Mouse (Mus musculus): Measurements from ENCODE around the gene Rhebl1. TPM values are rescaled to one million over a fixed set of nuclear protein-coding genes. Genes with fewer than 3 reads are reported as not detected.
"Not testable (repeated sequence)": the region's sequence is repeated elsewhere in the genome, so short reads cannot be mapped to it uniquely, and the experiment has no call there.

Rhebl1 gene
- 5.9 and 6.7 TPM in 2 replicates for polyA plus RNA-seq (2015; fragmentation: Nextera tagmentation; extraction: Ambion mirVana)

- no peaks in the 10 kb centered on the region for H3K36me3 ChIP-seq
- peak within 1 kb of the TSS; percentile 55 for H3K4me3 ChIP-seq
- 0 out of 2 replicates have a peak, but pooled peaks have one; percentile 10 for ATAC-seq (replicated peaks; ENCODE audit: insufficient number of reproducible peaks, insufficient read depth, low FRiP score, low read depth)
- H3K27ac ChIP-seq: no peak within 1 kb of the TSS
- peak within 1 kb of the TSS; percentile 51 for H3K9ac ChIP-seq
- no peaks in the 10 kb centered on the region for H3K9me3 ChIP-seq (replicated peaks)
- peaks cover 65% of the 10 kb centered on the region for H3K27me3 ChIP-seq
- H3K4me1 ChIP-seq (replicated peaks): peaks cover 57% of the 10 kb centered on the region
- under 1% methylated on average over 77 of the region's 77 CpGs for WGBS
- H3K4me2 ChIP-seq: peak within 1 kb of the TSS; percentile 95
Observed at GRCm38 (mm10) chr15:98893940-98894745, at the start of gene Rhebl1. Gene Rhebl1 (minus strand): TSS chr15:98894540.

DNA sequence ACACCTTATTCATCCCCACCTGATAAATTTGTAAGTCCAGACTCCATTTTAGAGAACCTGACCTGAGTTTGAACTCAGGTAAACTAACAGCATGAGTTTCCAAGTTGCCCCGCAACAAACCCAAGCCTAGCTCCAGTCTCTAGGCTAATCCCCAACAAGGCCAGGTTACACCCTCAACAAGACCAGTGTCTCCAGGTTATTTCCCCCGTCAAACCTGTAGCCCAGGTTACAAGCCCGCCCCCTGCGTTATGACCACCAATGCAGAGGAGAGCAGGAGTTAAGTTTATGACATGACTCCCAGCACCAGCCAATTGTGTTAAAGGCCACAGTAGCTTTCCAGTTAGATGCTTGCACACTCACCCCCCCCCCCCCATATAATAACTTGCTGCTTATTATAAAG lies 48.8 kb upstream of the Rhebl1 start:
- ATAC-seq (replicated peaks; ENCODE audit: insufficient number of reproducible peaks, insufficient read depth, low FRiP score, low read depth): no peak
- H3K4me3 ChIP-seq: no peak overlapping the region
- no peak overlapping the region for H3K4me2 ChIP-seq
- no peak overlapping the region for H3K27ac ChIP-seq
- no peak overlapping the region for H3K9ac ChIP-seq
- no peaks in the 10 kb centered on the region for H3K27me3 ChIP-seq
- 0 out of 2 replicates have a peak, but pooled peaks cover 3% of the 10 kb centered on the region for H3K4me1 ChIP-seq (replicated peaks)
- no peaks in the 10 kb centered on the region for H3K9me3 ChIP-seq (replicated peaks)
- WGBS: 71% methylated on average over 4 of the region's 4 CpGs
- H3K36me3 ChIP-seq: no peaks in the 10 kb centered on the region

GRCm38 (mm10) chr15:98942081-98942480 lies 47.7 kb upstream of the Rhebl1 start:
- no peak for ATAC-seq (replicated peaks; ENCODE audit: insufficient number of reproducible peaks, insufficient read depth, low FRiP score, low read depth)
- no peaks in the 10 kb centered on the region for H3K36me3 ChIP-seq
- H3K4me3 ChIP-seq: no peak overlapping the region
- H3K27me3 ChIP-seq: no peaks in the 10 kb centered on the region
- H3K9ac ChIP-seq: no peak overlapping the region
- H3K4me2 ChIP-seq: no peak overlapping the region
- H3K9me3 ChIP-seq (replicated peaks): no peaks in the 10 kb centered on the region
- whole genome bisulfite sequencing: 66% methylated on average over 4 of the region's 4 CpGs
- H3K4me1 ChIP-seq (replicated peaks): 0 out of 2 replicates have a peak, but pooled peaks cover 3% of the 10 kb centered on the region
- H3K27ac ChIP-seq: no peak overlapping the region

DNA sequence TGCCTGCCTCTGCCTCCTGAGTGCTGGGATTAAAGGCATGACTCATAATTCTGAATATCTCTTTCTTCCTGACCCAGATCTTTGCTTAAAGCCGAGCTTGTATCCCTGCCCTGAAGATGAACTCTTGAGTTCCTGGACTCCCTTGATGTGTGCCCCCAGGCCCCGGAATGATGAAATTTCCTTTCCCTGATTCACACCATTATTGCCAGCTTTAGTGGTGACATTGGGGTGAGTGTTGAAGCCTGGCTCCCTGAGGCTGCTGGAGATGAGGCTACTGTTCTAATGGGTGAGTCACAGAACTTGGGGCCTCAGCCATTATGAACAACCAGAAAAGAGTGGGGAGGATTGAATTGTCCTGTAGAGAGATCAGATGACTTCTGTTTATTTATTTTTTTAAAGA lies 47.2 kb upstream of the Rhebl1 start:
- H3K4me1 ChIP-seq (replicated peaks): 0 out of 2 replicates have a peak, but pooled peaks cover 3% of the 10 kb centered on the region
- H3K27ac ChIP-seq: no peak overlapping the region
- WGBS: 70% methylated on average over 2 of the region's 2 CpGs
- no peak overlapping the region for H3K4me3 ChIP-seq
- H3K4me2 ChIP-seq: no peak overlapping the region
- H3K36me3 ChIP-seq: no peaks in the 10 kb centered on the region
- H3K27me3 ChIP-seq: no peaks in the 10 kb centered on the region
- H3K9ac ChIP-seq: no peak overlapping the region
- ATAC-seq (replicated peaks; ENCODE audit: insufficient number of reproducible peaks, insufficient read depth, low FRiP score, low read depth): no peak
- no peaks in the 10 kb centered on the region for H3K9me3 ChIP-seq (replicated peaks)

DNA sequence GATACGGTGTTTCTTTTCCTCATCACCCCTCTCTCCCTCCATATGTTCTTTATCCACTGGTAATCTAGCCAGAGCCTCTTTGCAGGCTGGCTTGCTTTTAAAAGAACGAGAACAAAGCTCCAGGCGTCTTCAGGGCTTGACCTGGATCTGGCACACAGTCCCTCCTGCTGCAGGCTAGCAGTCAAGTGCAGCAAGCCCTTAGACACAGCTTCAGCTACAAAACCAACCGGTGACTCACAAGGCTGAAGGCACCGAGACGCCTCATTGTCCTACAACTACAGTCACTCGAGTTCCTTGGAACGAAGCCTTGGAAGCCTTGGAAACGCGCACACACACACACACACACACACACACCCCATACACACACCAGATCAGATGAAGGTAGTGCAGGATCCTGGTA lies 46.5 kb upstream of the Rhebl1 start:
- 71% methylated on average over 10 of the region's 10 CpGs for WGBS
- H3K9me3 ChIP-seq (replicated peaks): no peaks in the 10 kb centered on the region
- no peaks in the 10 kb centered on the region for H3K36me3 ChIP-seq
- no peak for ATAC-seq (replicated peaks; ENCODE audit: insufficient number of reproducible peaks, insufficient read depth, low FRiP score, low read depth)
- H3K4me3 ChIP-seq: no peak overlapping the region
- H3K27ac ChIP-seq: no peak overlapping the region
- H3K4me1 ChIP-seq (replicated peaks): peaks cover 4% of the 10 kb centered on the region
- no peaks in the 10 kb centered on the region for H3K27me3 ChIP-seq
- no peak overlapping the region for H3K9ac ChIP-seq
- H3K4me2 ChIP-seq: no peak overlapping the region

DNA sequence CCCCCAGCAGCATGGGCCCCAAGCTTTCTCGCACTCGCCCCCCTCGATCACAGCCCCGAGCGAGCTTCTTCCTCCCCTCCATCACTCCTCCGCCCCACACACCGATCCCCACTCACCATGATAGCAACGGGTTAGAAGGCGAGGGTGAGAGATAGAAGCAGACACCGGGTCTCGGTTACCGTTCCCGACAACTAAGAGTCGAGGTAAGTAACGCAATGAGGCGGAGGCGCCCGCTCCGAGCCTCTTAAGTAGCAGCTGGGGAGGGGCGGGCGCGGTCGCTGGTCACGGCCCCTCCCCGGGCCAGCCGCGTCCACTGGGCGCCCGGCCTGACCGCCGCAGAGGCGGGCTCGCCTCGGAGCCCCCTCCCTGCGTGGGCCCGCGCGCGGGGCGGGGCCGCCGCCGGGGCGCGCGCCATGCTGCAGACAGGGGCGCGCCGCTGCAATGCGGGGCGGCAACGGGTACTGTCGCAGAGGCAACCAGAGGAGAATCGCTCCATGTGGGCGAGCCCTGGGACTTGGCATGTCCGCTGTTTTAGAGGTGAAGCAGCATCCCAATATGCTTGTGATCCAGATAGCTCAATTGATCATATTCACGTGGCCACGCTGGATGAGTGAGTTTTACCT lies 40.0 kb upstream of the Rhebl1 start, which contains the start of gene Tuba1b:
Gene Tuba1b, minus strand, starts transcription at position 349 of the 623 bp plus-strand sequence.
- no peaks in the 10 kb centered on the region for H3K9me3 ChIP-seq (replicated peaks)
- H3K27me3 ChIP-seq: no peaks in the 10 kb centered on the region
- H3K4me3 ChIP-seq: peak within 1 kb of the TSS; percentile 93
- H3K9ac ChIP-seq: peak within 1 kb of the TSS; percentile 97
- H3K4me1 ChIP-seq (replicated peaks): peaks cover 21% of the 10 kb centered on the region
- ATAC-seq (replicated peaks; ENCODE audit: insufficient number of reproducible peaks, insufficient read depth, low FRiP score, low read depth): peak; percentile 96
- H3K36me3 ChIP-seq: peaks cover 6% of the 10 kb centered on the region
- peak within 1 kb of the TSS; percentile 93 for H3K4me2 ChIP-seq
- H3K27ac ChIP-seq: peak within 1 kb of the TSS; percentile 100
- WGBS: 0% methylated on average over 56 of the region's 58 CpGs

DNA sequence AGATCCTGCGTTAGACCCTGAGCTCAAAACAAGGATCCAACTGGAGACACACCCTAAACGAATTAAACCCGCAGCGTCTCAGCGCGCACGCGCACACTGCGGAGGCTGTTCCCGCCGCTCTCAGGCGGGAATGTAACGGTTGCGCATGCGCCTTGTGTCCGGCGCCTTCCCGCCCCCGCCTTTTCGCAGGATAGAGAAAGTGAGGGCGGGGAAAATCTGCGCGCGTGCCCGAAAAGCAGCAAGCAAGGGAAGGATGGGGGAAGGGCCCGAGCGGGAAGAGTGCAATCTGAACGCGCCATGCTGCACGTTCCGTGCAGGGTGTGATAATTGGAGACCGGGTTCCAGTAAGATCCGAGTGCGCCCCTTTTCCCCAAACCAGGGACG lies 39.5 kb upstream of the Rhebl1 start:
- H3K27me3 ChIP-seq: no peaks in the 10 kb centered on the region
- peak overlapping the region; percentile 93 for H3K4me3 ChIP-seq
- ATAC-seq (replicated peaks; ENCODE audit: insufficient number of reproducible peaks, insufficient read depth, low FRiP score, low read depth): peak; percentile 79
- peak overlapping the region; percentile 93 for H3K4me2 ChIP-seq
- peak overlapping the region; percentile 100 for H3K27ac ChIP-seq
- peaks cover 23% of the 10 kb centered on the region for H3K4me1 ChIP-seq (replicated peaks)
- under 1% methylated on average over 35 of the region's 35 CpGs for WGBS
- H3K9ac ChIP-seq: peak overlapping the region; percentile 97
- H3K36me3 ChIP-seq: peaks cover 6% of the 10 kb centered on the region
- no peaks in the 10 kb centered on the region for H3K9me3 ChIP-seq (replicated peaks)

GRCm38 (mm10) chr15:98933004-98933671 lies 38.8 kb upstream of the Rhebl1 start:
- H3K27me3 ChIP-seq; H3K36me3 ChIP-seq; ATAC-seq (replicated peaks; ENCODE audit: insufficient number of reproducible peaks, insufficient read depth, low FRiP score, low read depth); H3K9me3 ChIP-seq (replicated peaks): not testable (repeated sequence)
- Histone ChIP-seq H3K4me3 (peak overlapping the region; percentile 93), H3K9ac (peak overlapping the region; percentile 97), H3K27ac (peak overlapping the region; percentile 100), H3K4me1 (replicated peaks) (peaks cover 23% of the 10 kb centered on the region), H3K4me2 (peak overlapping the region; percentile 93)
- 4% methylated on average over 8 of the region's 9 CpGs for WGBS

DNA sequence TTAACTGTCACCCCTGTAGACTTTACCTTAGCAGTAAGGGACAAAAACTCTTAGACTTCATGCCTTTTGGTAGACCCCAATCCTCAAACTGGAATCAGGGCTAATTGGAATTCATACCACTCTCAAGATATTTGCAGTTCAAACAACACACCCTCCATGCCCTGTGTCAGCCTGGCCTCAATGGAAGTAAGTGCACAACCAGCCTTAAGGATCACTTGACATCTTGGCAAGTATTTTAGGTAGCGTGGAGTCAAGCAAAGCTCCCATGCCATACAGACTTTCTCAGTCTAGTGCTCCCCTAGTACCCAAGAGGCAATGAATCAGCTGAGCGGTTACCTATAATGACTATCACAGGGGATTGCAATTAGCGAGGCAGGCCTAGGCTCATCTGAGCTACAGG lies 36.7 kb upstream of the Rhebl1 start:
- no peak overlapping the region for H3K9ac ChIP-seq
- H3K9me3 ChIP-seq (replicated peaks): no peaks in the 10 kb centered on the region
- no peak overlapping the region for H3K27ac ChIP-seq
- WGBS: 75% methylated on average over 3 of the region's 3 CpGs
- H3K27me3 ChIP-seq: no peaks in the 10 kb centered on the region
- H3K4me1 ChIP-seq (replicated peaks): peaks cover 23% of the 10 kb centered on the region
- no peak overlapping the region for H3K4me3 ChIP-seq
- H3K36me3 ChIP-seq: peaks cover 6% of the 10 kb centered on the region
- H3K4me2 ChIP-seq: no peak overlapping the region
- ATAC-seq (replicated peaks; ENCODE audit: insufficient number of reproducible peaks, insufficient read depth, low FRiP score, low read depth): no peak

- H3K9ac ChIP-seq: no peak overlapping the region
- ATAC-seq (replicated peaks; ENCODE audit: insufficient number of reproducible peaks, insufficient read depth, low FRiP score, low read depth): no peak
- peak overlapping the region; percentile 22; the same call in 1 of the 2 replicates for H3K27ac ChIP-seq
Observed at GRCm38 (mm10) chr15:98930017-98930734, 35.8 kb upstream of the Rhebl1 start.

More at GRCm38 (mm10) chr15:98930017-98930734, 35.8 kb upstream of the Rhebl1 start:
- no peaks in the 10 kb centered on the region for H3K9me3 ChIP-seq (replicated peaks)
- peaks cover 15% of the 10 kb centered on the region for H3K4me1 ChIP-seq (replicated peaks)
- H3K4me3 ChIP-seq: no peak overlapping the region
- no peak overlapping the region for H3K4me2 ChIP-seq
- H3K36me3 ChIP-seq: peaks cover 6% of the 10 kb centered on the region
- WGBS: 52% methylated on average over 8 of the region's 8 CpGs
- no peaks in the 10 kb centered on the region for H3K27me3 ChIP-seq

Data from heart, embryonic 15.5 days (tissue).